Mouse (Mus musculus) large intestine, adult 2 months (tissue): ENCODE measurements around the gene Atg2a. TPM values are rescaled to one million over a fixed set of nuclear protein-coding genes. Genes with fewer than 3 reads are reported as not detected.
"Not testable (repeated sequence)": the region's sequence is repeated elsewhere in the genome, so short reads cannot be mapped to it uniquely, and the experiment has no call there.

Experiments used
- DNase-seq: peaks from one replicate; pipeline ENCODE4 v3.0.0-alpha.2; 2012; ENCODE audit warnings: low read depth, low spot score
- WGBS: fragments of 180-500 bp; shearing (Covaris S2); methylation state at CpG from one replicate; pipeline ENCODE4 v1.1.7; 2018; 5-methylcytosine and 5-hydroxymethylcytosine counted together
- polyA plus RNA-seq: library from polyadenylated mRNA; depleted of rRNA; stranded (reverse); fragments of >200 nt; gene quantifications from 2 replicates; pipeline ENCODE4 v1.2.3, GENCODE M21; 2012; rRNA removed

Atg2a gene
- polyA plus RNA-seq, 1 experiment: 23.3 TPM

DNA sequence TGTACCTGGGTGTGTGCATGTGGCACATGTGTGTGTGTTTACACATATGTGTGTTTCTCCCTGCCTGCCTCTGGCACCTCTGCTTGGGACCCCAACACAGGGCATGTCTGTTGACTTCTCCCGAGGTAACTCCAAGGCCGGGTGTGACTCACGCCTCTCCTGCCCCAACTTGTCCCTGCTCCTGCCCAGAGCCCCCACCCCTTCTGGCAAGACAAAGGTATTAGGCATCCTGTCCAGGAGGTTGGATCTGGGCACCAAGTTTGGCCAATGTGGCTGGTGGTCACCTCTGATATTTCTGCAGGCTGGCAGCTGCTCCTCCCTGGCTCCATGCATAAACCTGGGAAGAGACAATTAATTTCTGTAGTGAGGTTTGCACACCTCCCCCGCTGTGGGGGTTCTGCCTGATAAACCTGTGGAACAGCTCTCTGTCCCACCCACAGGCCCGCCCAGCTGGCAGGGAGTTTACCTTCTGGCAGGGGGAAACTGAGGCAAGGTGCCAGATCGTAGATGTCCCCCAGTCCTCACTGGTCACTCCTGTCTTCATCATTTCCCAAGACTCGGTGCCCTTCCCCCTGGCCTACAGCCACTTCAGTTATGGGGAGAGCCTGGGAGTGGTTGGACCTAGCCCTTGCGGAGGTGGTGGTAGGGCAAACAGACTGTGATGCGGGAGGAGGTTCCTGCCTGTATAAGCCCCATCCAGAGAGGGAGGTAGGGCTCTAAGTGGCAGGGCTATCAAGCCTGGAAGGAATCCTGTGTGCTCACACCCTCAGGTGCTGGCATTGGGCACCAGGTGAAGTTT is 66.5 kb downstream of the Atg2a start:
- 42% methylated on average over 9 of the region's 9 CpGs for WGBS
- no peak for DNase-seq

DNA sequence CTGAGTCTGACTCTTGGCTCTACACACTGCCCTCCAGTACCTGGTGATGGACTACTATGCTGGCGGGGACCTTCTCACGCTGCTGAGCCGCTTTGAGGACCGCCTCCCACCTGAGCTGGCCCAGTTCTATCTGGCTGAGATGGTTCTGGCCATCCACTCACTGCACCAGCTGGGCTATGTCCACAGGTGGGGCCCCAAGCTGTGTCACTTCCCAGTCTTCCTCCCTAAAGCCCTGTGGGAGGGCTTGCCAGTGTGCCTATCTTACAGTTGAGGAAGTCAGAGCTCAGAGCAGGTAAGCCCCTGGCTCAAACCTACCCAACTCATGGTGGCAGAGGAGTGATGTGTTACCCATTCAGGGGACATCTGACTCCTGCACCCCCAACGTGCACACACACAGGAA is 68.7 kb downstream of the Atg2a start:
- DNase-seq: no peak
- WGBS: 92% methylated on average over 5 of the region's 5 CpGs

DNA sequence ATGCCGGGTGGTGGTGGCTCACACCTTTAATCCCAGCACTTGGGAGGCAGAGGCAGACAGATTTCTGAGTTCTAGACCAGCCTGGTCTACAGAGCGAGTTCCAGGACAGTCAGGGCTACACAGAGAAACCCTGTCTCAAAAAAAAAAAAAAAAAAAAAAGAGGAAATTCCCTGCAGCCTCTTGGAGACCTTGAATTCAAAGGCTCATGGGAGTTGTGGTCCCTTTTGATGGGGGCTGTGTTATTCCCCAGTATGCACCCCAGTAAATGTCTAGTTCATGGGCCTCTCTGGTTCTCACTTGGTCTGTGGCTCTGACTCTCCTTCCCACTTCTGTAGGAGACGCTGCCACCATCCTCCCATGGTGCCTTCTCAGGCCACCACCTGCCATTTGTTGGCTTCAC is 70.3 kb downstream of the Atg2a start:
- not testable (repeated sequence) for DNase-seq
- 68% methylated on average over 3 of the region's 3 CpGs for WGBS

Other genes with a start within 250 kb of the Atg2a start
- gene Capn1, start 225.8 kb upstream of the Atg2a start, polyA plus RNA-seq: 102 and 120 TPM in 2 replicates
- gene Syvn1, start 195.1 kb upstream of the Atg2a start, polyA plus RNA-seq: 76.7 and 86.7 TPM in 2 replicates
- 25.2 and 26.8 TPM in 2 replicates for gene Mrpl49, start 183.9 kb upstream of the Atg2a start, polyA plus RNA-seq
- gene Fau, start 183.8 kb upstream of the Atg2a start, polyA plus RNA-seq: 1,267 and 1,718 TPM in 2 replicates
- 34.9 and 42.3 TPM in 2 replicates for gene Znhit2, start 180.5 kb upstream of the Atg2a start, polyA plus RNA-seq
- gene Tm7sf2, start 173.3 kb upstream of the Atg2a start, polyA plus RNA-seq: 66.0 and 68.4 TPM in 2 replicates
- 77.1 and 79.7 TPM in 2 replicates for gene Vps51, start 164.4 kb upstream of the Atg2a start, polyA plus RNA-seq
- gene Tmem262, start 161.6 kb upstream of the Atg2a start, polyA plus RNA-seq: 0.37 and 0.38 TPM in 2 replicates
- gene Gm28374, start 159.4 kb upstream of the Atg2a start, polyA plus RNA-seq: 0.50 TPM in 1 of 2 replicates, not detected in the other
- gene Zfpl1, start 156.7 kb upstream of the Atg2a start, polyA plus RNA-seq: 79.9 and 96.7 TPM in 2 replicates
- 11.6 and 15.7 TPM in 2 replicates for gene Cdca5, start 156.7 kb upstream of the Atg2a start, polyA plus RNA-seq
- gene AC131692.1, start 147.2 kb upstream of the Atg2a start, polyA plus RNA-seq: 0.15 TPM in 1 of 2 replicates, not detected in the other
- 1,535 and 1,726 TPM in 2 replicates for gene Naaladl1, start 135.9 kb upstream of the Atg2a start, polyA plus RNA-seq
- gene Sac3d1, start 123.0 kb upstream of the Atg2a start, polyA plus RNA-seq: 21.4 and 24.2 TPM in 2 replicates
- gene Snx15, start 113.4 kb upstream of the Atg2a start, polyA plus RNA-seq: 40.7 and 47.6 TPM in 2 replicates
- gene Batf2, start 100.7 kb upstream of the Atg2a start, polyA plus RNA-seq: 123 and 147 TPM in 2 replicates
- gene Arl2, start 100.1 kb upstream of the Atg2a start, polyA plus RNA-seq: 68.6 and 69.0 TPM in 2 replicates
- 1.2 and 1.9 TPM in 2 replicates for gene Majin, start 57.3 kb upstream of the Atg2a start, polyA plus RNA-seq
- 0.48 and 0.70 TPM in 2 replicates for gene Gpha2, start 15.3 kb upstream of the Atg2a start, polyA plus RNA-seq
- gene Ppp2r5b, start 5.8 kb upstream of the Atg2a start, polyA plus RNA-seq: 38.1 and 44.0 TPM in 2 replicates
- gene Ehd1, start 35.1 kb downstream of the Atg2a start, polyA plus RNA-seq: 142 and 291 TPM in 2 replicates
- 20.7 and 32.6 TPM in 2 replicates for gene Cdc42bpg, start 64.8 kb downstream of the Atg2a start, polyA plus RNA-seq
- 35.5 and 40.5 TPM in 2 replicates for gene Men1, start 93.3 kb downstream of the Atg2a start, polyA plus RNA-seq
- gene Map4k2, start 99.5 kb downstream of the Atg2a start, polyA plus RNA-seq: 40.8 and 64.0 TPM in 2 replicates
- gene Sf1, start 122.0 kb downstream of the Atg2a start, polyA plus RNA-seq: 61.1 and 86.4 TPM in 2 replicates
- 7.9 and 10.2 TPM in 2 replicates for gene Pygm, start 142.7 kb downstream of the Atg2a start, polyA plus RNA-seq
- 41.0 and 41.9 TPM in 2 replicates for gene Rasgrp2, start 157.7 kb downstream of the Atg2a start, polyA plus RNA-seq
- gene Nrxn2, start 177.1 kb downstream of the Atg2a start, polyA plus RNA-seq: 1.5 and 2.1 TPM in 2 replicates